Mouse (Mus musculus) monocyte, adult 5-6 weeks (primary cell): ENCODE results near the gene Eftud2. TPM values are rescaled to one million over a fixed set of nuclear protein-coding genes. Genes with fewer than 3 reads are reported as not detected.

Source experiments
- ATAC-seq: fragments of 153-309, 156-312 bp; replicated peaks from 2 replicates; pipeline ENCODE4 v1.8.0; 2017; ENCODE audit warnings: mild to moderate bottlenecking; ENCODE audit not compliant: low TSS enrichment, insufficient number of reproducible peaks, severe bottlenecking, poor library complexity, low FRiP score
- total RNA-seq: library from RNA; stranded (forward); fragments of 200-1000, 200-491, 200-594 nt; gene quantifications from 3 replicates; pipeline ENCODE4 v1.2.3, GENCODE M21; 2017

Gene Eftud2
- total RNA-seq, 1 experiment from 2014 or later, result 72.3 TPM

GRCm38 (mm10) chr11:102884616-102885219 is 3.9 kb upstream of the Eftud2 start, which contains the start of gene Fam187a:
TSS of gene Fam187a (plus strand) at chr11:102885169.
- ATAC-seq, result no peak

- ATAC-seq, result no peak
Observed at GRCm38 (mm10) chr11:102881314-102882198, 771 bp upstream of the Eftud2 start.

- ATAC-seq, result no peak
Observed at GRCm38 (mm10) chr11:102879558-102879957, 1.2 kb downstream of the Eftud2 start.

- ATAC-seq, result no peak
Observed at GRCm38 (mm10) chr11:102874801-102875334, 5.9 kb downstream of the Eftud2 start.

GRCm38 (mm10) chr11:102864272-102864671 is 16.5 kb downstream of the Eftud2 start:
- ATAC-seq, result no peak; the same call in 1 of the 2 replicates

GRCm38 (mm10) chr11:102859933-102860332 is 20.9 kb downstream of the Eftud2 start:
- ATAC-seq, result no peak

GRCm38 (mm10) chr11:102858951-102859350 is 21.8 kb downstream of the Eftud2 start:
- no peak for ATAC-seq

GRCm38 (mm10) chr11:102855941-102856340 is 24.8 kb downstream of the Eftud2 start:
- no peak for ATAC-seq

GRCm38 (mm10) chr11:102853760-102854159 is 27.0 kb downstream of the Eftud2 start:
- no peak for ATAC-seq

- no peak; the same call in 1 of the 2 replicates for ATAC-seq
Observed at GRCm38 (mm10) chr11:102851883-102852282, 28.9 kb downstream of the Eftud2 start.

GRCm38 (mm10) chr11:102845926-102846325 is 34.9 kb downstream of the Eftud2 start:
- no peak for ATAC-seq

- no peak for ATAC-seq
Observed at GRCm38 (mm10) chr11:102838616-102839150, 42.1 kb downstream of the Eftud2 start.

- ATAC-seq, result no peak
Observed at GRCm38 (mm10) chr11:102838126-102838525, 42.7 kb downstream of the Eftud2 start.

GRCm38 (mm10) chr11:102837385-102837784 is 43.4 kb downstream of the Eftud2 start:
- no peak for ATAC-seq

GRCm38 (mm10) chr11:102836146-102836545 is 44.6 kb downstream of the Eftud2 start:
- ATAC-seq, result no peak

- no peak for ATAC-seq
Observed at GRCm38 (mm10) chr11:102835549-102835948, 45.2 kb downstream of the Eftud2 start, which contains the start of gene Higd1b. TSS of gene Higd1b (plus strand) at chr11:102835849.

- ATAC-seq, result no peak
Observed at GRCm38 (mm10) chr11:102834219-102834618, 46.6 kb downstream of the Eftud2 start.

- no peak for ATAC-seq
Observed at GRCm38 (mm10) chr11:102832700-102833297, 48.0 kb downstream of the Eftud2 start.

- ATAC-seq, result no peak
Observed at GRCm38 (mm10) chr11:102830276-102830675, 50.5 kb downstream of the Eftud2 start.
